Mouse (Mus musculus): ENCODE measurements around the gene Pnkd. TPM values are rescaled to one million over a fixed set of nuclear protein-coding genes. Genes with fewer than 3 reads are reported as not detected.
A peak's percentile ranks its signal among the peaks of the same experiment; 100 is the strongest.

Pnkd gene
- total and polyA plus RNA-seq, 3 experiments = 52.5 to 64.2 TPM; not detected in 1

DNA sequence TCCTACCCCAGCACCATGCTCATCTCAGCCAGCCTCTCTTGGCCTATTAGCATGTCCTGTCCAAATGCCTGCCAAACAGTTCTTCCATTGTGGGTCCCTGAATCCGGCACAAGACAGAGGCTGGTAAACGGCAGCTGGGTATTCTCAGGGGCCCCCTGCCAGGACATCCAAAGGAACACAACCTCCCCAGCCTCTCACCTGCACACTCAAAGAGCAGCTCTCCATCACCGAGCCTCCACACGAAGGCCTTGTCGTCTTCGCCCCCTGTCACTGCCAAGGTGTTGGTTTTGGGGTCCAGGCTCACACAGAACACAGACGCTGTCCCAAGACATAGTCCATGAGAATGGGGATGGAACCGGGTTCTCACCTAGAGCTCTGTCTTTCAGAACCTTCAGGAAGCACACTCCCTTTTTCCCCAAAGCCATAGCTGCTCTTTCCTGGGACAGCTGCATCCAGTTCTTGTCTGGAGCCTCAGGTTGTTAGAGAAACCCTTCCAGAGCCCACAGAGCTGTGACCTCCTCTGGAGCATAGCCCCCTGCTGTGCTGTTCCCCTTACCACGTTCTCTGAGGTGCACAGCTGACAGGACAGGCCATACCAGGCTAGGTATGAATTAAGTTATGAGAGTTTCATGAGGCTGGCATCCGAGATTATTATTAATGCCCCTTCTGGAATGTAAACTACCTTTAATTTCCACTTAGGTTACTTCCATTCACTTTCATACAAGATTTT, 1.7 kb upstream of the Pnkd start:
- no peaks in the 10 kb centered on the region for H3K27me3 ChIP-seq (ENCODE audit: control insufficient read depth in 1 of 2, insufficient read depth in 2 of 2, low read length in 2 of 2)
- peaks cover 9% of the 10 kb centered on the region for H3K79me2 ChIP-seq (ENCODE audit: control insufficient read depth, insufficient read depth, low read length, poor library complexity)
- H3K9me3 ChIP-seq (replicated peaks; ENCODE audit: insufficient read depth, low read length) = no peaks in the 10 kb centered on the region
- H3K9ac ChIP-seq (ENCODE audit: control insufficient read depth, low read depth, low read length, poor library complexity, severe bottlenecking) = no peak overlapping the region
- no peak overlapping the region for H3K4me3 ChIP-seq (ENCODE audit: control insufficient read depth in 1 of 2, insufficient read depth in 1 of 2, low read depth in 2 of 2, low read length in 2 of 2)
- no peak overlapping the region for H3K27ac ChIP-seq (ENCODE audit: control insufficient read depth, low read depth, low read length)
- peaks cover 0 to 3% of the 10 kb centered on the region in 2 experiments; a peak in 2 of 4 replicates for H3K4me1 ChIP-seq (ENCODE audit: control insufficient read depth in 1 of 2, insufficient read depth in 2 of 2, low read length in 2 of 2)
- H3K36me3 ChIP-seq (ENCODE audit: control insufficient read depth in 1 of 2, insufficient read depth in 2 of 2, low read length in 2 of 2) = no peaks in the 10 kb centered on the region
- TF ChIP-seq BHLHE40 (IDR thresholded peaks at IDR 0.05; ENCODE audit: borderline replicate concordance, low read depth, low read length) (no peak), ZMIZ1 (IDR thresholded peaks at IDR 0.05; ENCODE audit: low read depth, low read length) (no peak), GATA1 (IDR thresholded peaks at IDR 0.05; ENCODE audit: low read depth, low read length) (no peak), TBP (IDR thresholded peaks at IDR 0.05; ENCODE audit: low read depth, low read length) (no peak), MYB (IDR thresholded peaks at IDR 0.05; ENCODE audit: low read depth, low read length) (no peak), EP300 (IDR thresholded peaks at IDR 0.05; ENCODE audit: low read depth in 1 of 2, low read length in 2 of 2) (no peak), E2F4 (IDR thresholded peaks at IDR 0.05; ENCODE audit: borderline replicate concordance, low read depth, low read length) (no peak), TAL1 (IDR thresholded peaks at IDR 0.05; ENCODE audit: low read length) (no peak), USF2 (IDR thresholded peaks at IDR 0.05; ENCODE audit: borderline replicate concordance in 1 of 2, insufficient read depth in 1 of 2, low read depth in 1 of 2, low read length in 2 of 2) (no peak), KAT2A (conservative IDR thresholded peaks at IDR 0.05; ENCODE audit: low read depth, low read length) (no peak), HCFC1 (IDR thresholded peaks at IDR 0.05; ENCODE audit: low read depth, low read length) (no peak), CTCF (IDR thresholded peaks at IDR 0.05 in 2 of 3, conservative IDR thresholded peaks at IDR 0.05 in 1 of 3; ENCODE audit: control insufficient read depth in 1 of 3, insufficient read depth in 1 of 3, low read depth in 2 of 3, low read length in 3 of 3, poor library complexity in 1 of 3, severe bottlenecking in 1 of 3) (no peak)
- no peak for DNase-seq (ENCODE audit: low read depth, low spot score)

DNA sequence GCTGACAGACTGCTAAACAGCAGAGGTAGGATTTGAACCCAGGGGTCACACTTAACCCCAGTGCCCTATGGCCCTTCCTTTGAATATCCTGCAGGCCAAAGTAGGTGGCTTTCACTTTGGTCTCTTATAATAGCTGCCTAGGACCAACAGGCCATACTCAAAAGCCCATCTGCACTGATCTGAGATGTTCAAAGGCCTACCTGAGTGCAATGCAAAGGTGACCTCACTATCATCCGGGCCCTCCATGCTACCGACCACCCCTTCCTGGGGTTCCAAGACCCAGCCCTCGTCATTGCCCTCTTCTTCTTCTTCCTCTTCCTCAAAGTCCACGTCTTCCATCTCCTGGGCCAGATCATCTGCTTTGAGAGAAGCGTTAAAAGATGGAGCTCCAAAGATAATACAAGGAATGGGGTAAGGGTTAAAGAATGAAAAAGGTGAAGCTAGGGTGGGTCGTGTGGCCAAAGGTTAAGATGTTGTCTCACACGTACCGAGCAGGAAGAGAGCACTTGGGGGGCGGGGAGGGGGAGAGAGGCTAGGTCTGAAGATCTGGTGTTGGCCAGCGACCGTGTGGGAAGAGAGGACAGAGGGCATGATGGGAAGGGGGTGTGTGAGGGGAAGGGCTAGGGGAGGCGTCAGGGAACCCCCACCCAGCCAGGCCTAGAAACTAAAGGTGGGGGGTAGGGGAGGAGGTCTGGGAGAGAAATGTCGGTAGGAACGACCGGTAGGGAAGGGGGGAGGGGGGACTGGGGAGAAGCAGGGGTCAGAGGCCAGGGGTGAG, 855 bp upstream of the Pnkd start:
- no peaks in the 10 kb centered on the region for H3K9me3 ChIP-seq (replicated peaks; ENCODE audit: insufficient read depth, low read length)
- TF ChIP-seq HCFC1 (IDR thresholded peaks at IDR 0.05; ENCODE audit: low read depth, low read length) (peak; percentile 56; the same call in 1 of the 2 replicates), POLR2A (IDR thresholded peaks at IDR 0.05; ENCODE audit: control insufficient read depth in 1 of 2, insufficient read depth in 1 of 2, low read depth in 1 of 2, low read length in 2 of 2, poor library complexity in 1 of 2) (no peak), MXI1 (IDR thresholded peaks at IDR 0.05; ENCODE audit: low read depth, low read length) (peak; percentile 52; the same call in 1 of the 2 replicates), ETS1 (IDR thresholded peaks at IDR 0.05; ENCODE audit: low read depth, low read length) (0 out of 2 replicates have a peak, but pooled peaks have one; percentile 18), MAZ (IDR thresholded peaks at IDR 0.05; ENCODE audit: low read depth, low read length) (peak; percentile 73), NELFE (IDR thresholded peaks at IDR 0.05; ENCODE audit: low read depth, low read length) (no peak)
- 0 out of 2 replicates have a peak overlapping the region, but pooled peaks have one; percentile 5 for H3K27ac ChIP-seq (ENCODE audit: control insufficient read depth, low read depth, low read length)
- peak overlapping the region; percentile 72 for H3K9ac ChIP-seq (ENCODE audit: control insufficient read depth, low read depth, low read length, poor library complexity, severe bottlenecking)
- peaks cover 9% of the 10 kb centered on the region for H3K79me2 ChIP-seq (ENCODE audit: control insufficient read depth, insufficient read depth, low read length, poor library complexity)
- peaks cover 0 to 3% of the 10 kb centered on the region in 2 experiments; a peak in 2 of 4 replicates for H3K4me1 ChIP-seq (ENCODE audit: control insufficient read depth in 1 of 2, insufficient read depth in 2 of 2, low read length in 2 of 2)
- peaks cover 0 to 2% of the 10 kb centered on the region in 2 experiments; a peak in 1 of 4 replicates for H3K36me3 ChIP-seq (ENCODE audit: control insufficient read depth in 1 of 2, insufficient read depth in 2 of 2, low read length in 2 of 2)
- H3K27me3 ChIP-seq (ENCODE audit: control insufficient read depth in 1 of 2, insufficient read depth in 2 of 2, low read length in 2 of 2) = no peaks in the 10 kb centered on the region
- peak; percentile 83 for DNase-seq (ENCODE audit: low read depth, low spot score)
- H3K4me3 ChIP-seq (ENCODE audit: control insufficient read depth in 1 of 2, insufficient read depth in 1 of 2, low read depth in 2 of 2, low read length in 2 of 2) = peak overlapping the region; percentile 66 to 67

Data from MEL (cell line).